Mouse (Mus musculus) E14TG2a.4 (cell line): ENCODE measurements around the gene Cc2d2b.
A peak's percentile ranks its signal among the peaks of the same experiment; 100 is the strongest.

Experiments
- H3K27me3 ChIP-seq: 2 replicates; pipeline ENCODE4 v1.6.1; 2014; ENCODE audit warnings: low read length, control low read depth; ENCODE audit not compliant: insufficient read depth
- H3K36me3 ChIP-seq: 2 replicates; pipeline ENCODE4 v1.6.1; 2014; ENCODE audit warnings: low read length, control low read depth; ENCODE audit not compliant: insufficient read depth
- H3K4me1 ChIP-seq: replicated peaks from 2 replicates; pipeline ENCODE4 v1.6.1; 2014; ENCODE audit warnings: low read depth, low read length, control low read depth
- H3K4me3 ChIP-seq: replicated peaks from 2 replicates; pipeline ENCODE4 v1.5.1; 2014; ENCODE audit warnings: mild to moderate bottlenecking, low read length
- H3K9me3 ChIP-seq: 2 replicates; pipeline ENCODE4 v1.6.1; 2014; ENCODE audit warnings: low read length, control low read depth
- CTCF ChIP-seq: conservative IDR thresholded peaks from 2 replicates; pipeline ENCODE4 v1.5.1; 2014; ENCODE audit warnings: low read length
- NANOG ChIP-seq: IDR thresholded peaks from 2 replicates; pipeline ENCODE4 v1.6.1; 2014; ENCODE audit warnings: borderline replicate concordance, low read length, mixed read lengths
- POU5F1 ChIP-seq: IDR thresholded peaks from 2 replicates; pipeline ENCODE4 v1.6.1; 2014; ENCODE audit warnings: low read length, borderline replicate concordance

Gene Cc2d2b

DNA sequence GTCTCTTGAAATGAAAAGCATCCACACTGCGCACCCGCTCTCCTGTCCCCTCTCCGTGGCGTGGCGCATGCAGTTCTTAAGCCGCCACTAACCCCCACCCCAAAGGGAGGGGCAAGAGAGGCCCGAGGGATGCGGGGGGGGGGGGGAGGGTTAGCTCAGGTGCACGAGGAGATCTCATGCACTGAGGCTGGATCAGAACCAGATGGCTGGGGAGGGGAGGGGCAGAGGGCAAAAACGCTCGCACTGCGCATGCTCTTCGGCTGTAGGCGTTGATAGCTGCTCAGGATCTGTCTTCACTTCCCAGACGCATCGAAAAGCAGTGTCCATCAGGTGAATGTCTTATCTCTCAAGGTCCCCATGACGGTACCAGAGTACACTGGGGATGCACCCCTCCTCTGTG is at the start of gene Cc2d2b:
Gene Cc2d2b (plus strand): TSS at position 195 of the 400 bp plus-strand sequence.
- H3K4me1 ChIP-seq, result peaks cover 15% of the 10 kb centered on the region

DNA sequence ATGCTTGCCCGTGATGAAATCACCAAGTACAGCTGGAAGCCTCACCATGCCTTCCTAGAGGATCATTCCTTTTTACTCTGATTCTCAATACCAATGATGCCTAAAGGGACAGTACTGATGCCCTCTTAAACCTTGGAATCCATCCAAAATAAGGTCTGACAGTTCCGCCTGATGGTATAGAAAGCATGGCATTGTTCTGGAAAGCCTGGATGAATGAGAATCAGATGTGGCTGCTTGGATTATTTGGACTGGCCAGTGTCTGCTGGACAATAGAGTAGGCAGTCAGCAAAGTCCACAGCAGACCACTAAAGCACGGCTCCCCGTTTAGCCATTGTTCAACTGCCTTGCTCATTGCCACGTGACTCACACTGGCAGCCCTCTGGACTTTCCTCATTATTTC is 48.7 kb upstream of the Cc2d2b start:
- Histone ChIP-seq H3K36me3 (no peaks in the 10 kb centered on the region), H3K9me3 (no peaks in the 10 kb centered on the region), H3K4me3 (no peak overlapping the region), H3K4me1 (peaks cover 12% of the 10 kb centered on the region), H3K27me3 (0 out of 2 replicates have a peak, but pooled peaks cover 2% of the 10 kb centered on the region)
- TF ChIP-seq POU5F1, result no peak
- TF ChIP-seq NANOG, result no peak
- no peak for TF ChIP-seq CTCF

More for the DNA sequence above, at the start of gene Cc2d2b:
- Histone ChIP-seq H3K36me3 (no peaks in the 10 kb centered on the region), H3K9me3 (no peaks in the 10 kb centered on the region), H3K27me3 (peaks cover 28% of the 10 kb centered on the region), H3K4me3 (peak within 1 kb of the TSS; percentile 53)
- TF ChIP-seq NANOG, result no peak

- no peaks in the 10 kb centered on the region for H3K9me3 ChIP-seq
- TF ChIP-seq POU5F1, result no peak
- TF ChIP-seq CTCF, result no peak
- TF ChIP-seq NANOG, result no peak
- 0 out of 2 replicates have a peak, but pooled peaks cover 2% of the 10 kb centered on the region for H3K27me3 ChIP-seq
- H3K36me3 ChIP-seq, result no peaks in the 10 kb centered on the region
- H3K4me1 ChIP-seq, result peaks cover 15% of the 10 kb centered on the region
- no peak overlapping the region for H3K4me3 ChIP-seq
These were observed 46.1 kb upstream of the Cc2d2b start for GRCm38 (mm10) chr19:40702406-40702805.

DNA sequence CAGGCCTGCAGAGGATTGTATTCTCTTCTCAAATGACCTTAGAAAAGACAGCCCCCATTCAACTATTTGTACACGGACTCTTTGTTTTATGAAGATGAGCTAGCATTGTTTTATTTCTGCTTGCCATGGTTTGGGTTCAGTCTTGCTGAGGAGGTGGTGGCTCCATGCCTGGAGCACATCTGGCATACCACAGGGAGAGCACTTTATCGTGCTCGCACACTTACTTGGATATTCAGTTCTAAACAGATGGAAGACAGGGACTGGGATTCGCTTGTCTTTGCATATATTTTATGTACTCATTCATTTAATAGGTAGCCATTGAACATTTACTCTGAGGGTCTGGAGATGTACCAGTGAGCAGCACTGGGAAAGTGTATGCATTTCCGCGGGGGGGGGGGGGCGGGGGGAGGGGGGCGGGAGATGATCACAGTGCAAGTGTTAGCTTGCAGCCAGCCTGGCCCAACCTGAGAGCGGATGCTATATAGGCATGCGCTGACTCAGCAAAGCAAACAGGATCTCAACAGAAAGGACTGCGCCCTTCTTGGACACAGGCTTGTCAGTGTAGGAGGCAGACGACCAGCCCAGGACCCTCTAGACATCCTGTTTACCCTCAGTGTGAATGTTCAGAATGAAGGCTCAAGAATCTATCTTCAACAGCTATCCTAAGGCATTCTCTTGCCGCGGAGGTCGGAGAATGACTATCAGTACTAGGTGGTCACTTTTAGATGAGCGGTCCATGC is 35.5 kb upstream of the Cc2d2b start:
- Histone ChIP-seq H3K27me3 (no peaks in the 10 kb centered on the region), H3K36me3 (no peaks in the 10 kb centered on the region), H3K4me1 (peaks cover 6% of the 10 kb centered on the region), H3K4me3 (no peak overlapping the region), H3K9me3 (no peaks in the 10 kb centered on the region)
- TF ChIP-seq POU5F1, result no peak
- no peak for TF ChIP-seq CTCF
- no peak for TF ChIP-seq NANOG

GRCm38 (mm10) chr19:40714700-40715099 is 33.9 kb upstream of the Cc2d2b start:
- H3K36me3 ChIP-seq, result no peaks in the 10 kb centered on the region
- peaks cover 6% of the 10 kb centered on the region for H3K4me1 ChIP-seq
- no peak overlapping the region for H3K4me3 ChIP-seq
- H3K9me3 ChIP-seq, result no peaks in the 10 kb centered on the region
- TF ChIP-seq POU5F1, result no peak
- TF ChIP-seq NANOG, result no peak
- no peak for TF ChIP-seq CTCF
- H3K27me3 ChIP-seq, result peaks cover 7% of the 10 kb centered on the region; the same call in 1 of the 2 replicates

DNA sequence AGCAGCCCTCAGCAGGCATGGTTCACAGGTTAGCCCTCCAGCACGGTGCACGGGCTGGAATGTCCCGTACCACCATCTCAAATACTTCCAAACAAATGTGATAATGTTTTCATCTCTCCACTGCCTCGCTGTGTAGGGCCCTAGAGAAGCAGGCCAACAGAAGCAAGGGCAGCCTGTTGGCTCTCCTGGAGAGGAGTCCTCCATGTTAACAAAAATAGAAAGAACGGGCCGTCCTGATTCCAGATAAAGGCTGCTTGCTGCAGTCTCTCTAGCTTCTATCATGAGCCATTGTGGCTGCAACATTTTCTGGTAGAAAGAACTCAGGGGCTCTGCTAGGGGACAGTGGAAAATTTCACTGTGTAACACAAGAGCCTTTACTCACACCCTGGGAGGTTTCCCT is 31.6 kb upstream of the Cc2d2b start:
- Histone ChIP-seq H3K36me3 (no peaks in the 10 kb centered on the region), H3K4me3 (no peak overlapping the region), H3K4me1 (peaks cover 15% of the 10 kb centered on the region), H3K27me3 (peaks cover 7% of the 10 kb centered on the region; the same call in 1 of the 2 replicates), H3K9me3 (no peaks in the 10 kb centered on the region)
- TF ChIP-seq CTCF (no peak), POU5F1 (no peak), NANOG (no peak)

DNA sequence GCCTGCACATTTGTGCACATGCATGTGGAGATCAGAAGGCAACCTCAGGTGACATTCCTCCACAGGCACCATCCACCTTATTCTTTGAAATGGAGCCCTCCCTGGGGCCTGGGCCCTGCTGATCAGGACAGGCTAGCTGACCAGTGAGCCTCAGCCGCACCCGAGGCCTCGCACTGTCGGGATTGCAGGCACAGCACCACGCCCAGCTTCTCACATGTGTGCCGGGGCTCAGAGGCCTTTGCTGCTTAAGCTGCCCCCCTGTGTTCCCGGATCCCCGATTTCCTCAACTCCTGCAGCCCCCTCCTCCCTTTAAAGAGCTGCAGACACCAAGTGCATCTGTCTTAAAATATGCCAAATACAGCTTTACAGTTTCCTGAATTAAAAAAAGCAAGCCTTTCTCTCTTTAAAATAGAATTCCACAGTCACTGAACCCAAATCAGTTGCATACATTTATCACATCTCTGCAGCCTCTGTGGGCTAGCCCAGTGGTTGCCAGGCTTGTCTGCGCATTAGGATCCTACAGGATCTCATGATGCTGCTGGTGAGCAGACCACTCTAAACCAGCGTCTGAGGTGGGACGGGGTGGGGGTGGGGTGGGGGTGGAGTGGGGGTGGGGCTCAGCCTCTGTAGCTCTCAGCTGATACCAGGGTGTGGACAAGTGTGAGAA is 29.0 kb upstream of the Cc2d2b start:
- Histone ChIP-seq H3K27me3 (peaks cover 13% of the 10 kb centered on the region), H3K4me3 (no peak overlapping the region), H3K4me1 (peaks cover 26% of the 10 kb centered on the region), H3K9me3 (no peaks in the 10 kb centered on the region), H3K36me3 (no peaks in the 10 kb centered on the region)
- TF ChIP-seq NANOG (no peak), POU5F1 (no peak), CTCF (no peak)

GRCm38 (mm10) chr19:40720381-40720780 is 28.2 kb upstream of the Cc2d2b start:
- Histone ChIP-seq H3K27me3 (peaks cover 13% of the 10 kb centered on the region), H3K4me3 (no peak overlapping the region), H3K4me1 (peaks cover 26% of the 10 kb centered on the region), H3K36me3 (no peaks in the 10 kb centered on the region), H3K9me3 (no peaks in the 10 kb centered on the region)
- no peak for TF ChIP-seq CTCF
- TF ChIP-seq NANOG, result no peak
- TF ChIP-seq POU5F1, result no peak
